Mouse (Mus musculus) hindbrain, postnatal 0 days (tissue): Measurements from ENCODE around the gene Galnt17. TPM values are rescaled to one million over a fixed set of nuclear protein-coding genes. Genes with fewer than 3 reads are reported as not detected.

Source experiments
- ATAC-seq: fragments of 200-750 bp; cut with Nextera tagmentation; 2 replicates; pipeline ENCODE4 v1.8.0; 2017; ENCODE audit warnings: mild to moderate bottlenecking, moderate TSS enrichment, moderate library complexity
- DNase-seq: peaks from one replicate; pipeline ENCODE4 v3.0.0-alpha.2; 2015; ENCODE audit warnings: low spot score
- H3K27ac ChIP-seq: fragments of 300-500 bp; sonication (generic); 2 replicates; pipeline ENCODE4 v1.5.1; 2014; ENCODE audit warnings: mild to moderate bottlenecking
- H3K27me3 ChIP-seq: fragments of 300-500 bp; sonication (generic); 2 replicates; pipeline ENCODE4 v1.6.1; 2014; ENCODE audit warnings: low read length, mixed read lengths; ENCODE audit not compliant: insufficient read depth
- H3K36me3 ChIP-seq: fragments of 300-500 bp; sonication (generic); 2 replicates; pipeline ENCODE4 v1.6.1; 2014; ENCODE audit warnings: low read length, mixed read lengths; ENCODE audit not compliant: insufficient read depth
- H3K4me1 ChIP-seq: fragments of 300-500 bp; sonication (generic); 2 replicates; pipeline ENCODE4 v1.6.1; 2014; ENCODE audit warnings: antibody characterized with exemption, low read length, mixed read lengths; ENCODE audit not compliant: insufficient read depth
- H3K4me2 ChIP-seq: fragments of 300-500 bp; sonication (generic); 2 replicates; pipeline ENCODE4 v1.6.1; 2014; ENCODE audit warnings: low read depth, mild to moderate bottlenecking, low read length, moderate library complexity, mixed read lengths
- H3K4me3 ChIP-seq: fragments of 300-500 bp; sonication (generic); 2 replicates; pipeline ENCODE4 v1.5.1; 2014; ENCODE audit warnings: low read length
- H3K9ac ChIP-seq: fragments of 300-500 bp; sonication (generic); replicated peaks from 2 replicates; pipeline ENCODE4 v1.6.1; 2014; ENCODE audit warnings: mild to moderate bottlenecking, low read length, moderate library complexity, mixed read lengths
- H3K9me3 ChIP-seq: fragments of 300-500 bp; sonication (generic); 2 replicates; pipeline ENCODE4 v1.6.1; 2016; ENCODE audit warnings: low read length, mixed read lengths
- CTCF ChIP-seq: IDR thresholded peaks from 2 replicates; pipeline ENCODE4 v1.5.1; 2016; ENCODE audit warnings: antibody characterized with exemption, control low read depth, low read depth
- WGBS: fragments of 180-500 bp; shearing (Covaris S2); extraction: QIAGEN DNeasy Blood & Tissue Kit; methylation state at CpG from one replicate; pipeline ENCODE4 v1.1.7; 2014; 5-methylcytosine and 5-hydroxymethylcytosine counted together
- polyA plus RNA-seq: library from polyadenylated mRNA; unstranded; fragments of >200 nt; fragmentation: Nextera tagmentation; extraction: Ambion mirVana; gene quantifications from 2 replicates; pipeline ENCODE4 v1.2.1, GENCODE M21; 2015
- total RNA-seq: library from RNA; depleted of rRNA; stranded (reverse); fragments of >200 nt; gene quantifications from 2 replicates; pipeline ENCODE4 v1.2.3, GENCODE M21; 2014

Galnt17 gene
- total and polyA plus RNA-seq, 2 experiments from 2014 or later = 6.2 to 24.2 TPM

DNA sequence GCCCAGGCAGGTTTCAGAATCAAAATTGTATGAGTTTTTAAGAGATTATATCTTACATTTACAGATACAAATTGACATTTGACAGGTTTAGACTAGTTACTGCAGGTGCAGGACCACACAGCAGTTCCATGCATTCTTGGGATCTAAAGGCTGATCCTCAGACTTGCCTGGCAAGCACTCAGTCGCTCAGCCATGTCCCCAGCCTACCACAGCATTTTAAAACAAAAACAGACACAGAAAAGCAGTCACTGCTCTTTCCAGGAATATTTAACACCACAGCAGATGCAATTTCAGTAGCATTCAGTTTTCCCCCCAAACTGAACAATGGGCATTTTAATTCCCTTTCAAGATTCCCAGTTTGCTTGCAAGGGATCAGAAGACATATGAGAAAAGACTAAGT, 84.9 kb downstream of the Galnt17 start:
- 57% methylated on average over 1 of the region's 1 CpGs for WGBS
- H3K9ac ChIP-seq = no peak overlapping the region
- H3K36me3 ChIP-seq = no peaks in the 10 kb centered on the region
- H3K27ac ChIP-seq = no peak overlapping the region; the same call in 1 of the 2 replicates
- no peak overlapping the region for H3K4me3 ChIP-seq
- ATAC-seq = no peak
- TF ChIP-seq CTCF = no peak
- H3K4me1 ChIP-seq = 0 out of 2 replicates have a peak, but pooled peaks cover 4% of the 10 kb centered on the region
- H3K27me3 ChIP-seq = no peaks in the 10 kb centered on the region
- no peak overlapping the region for H3K4me2 ChIP-seq
- no peak for DNase-seq
- no peaks in the 10 kb centered on the region for H3K9me3 ChIP-seq

GRCm38 (mm10) chr5:131222498-131223244, 85.6 kb downstream of the Galnt17 start:
- 65% methylated on average over 10 of the region's 10 CpGs for WGBS
- Histone ChIP-seq H3K4me3 (no peak overlapping the region), H3K9me3 (no peaks in the 10 kb centered on the region), H3K27ac (no peak overlapping the region), H3K4me1 (0 out of 2 replicates have a peak, but pooled peaks cover 4% of the 10 kb centered on the region), H3K36me3 (no peaks in the 10 kb centered on the region), H3K9ac (no peak overlapping the region), H3K4me2 (no peak overlapping the region), H3K27me3 (no peaks in the 10 kb centered on the region)
- peak; percentile 56 for DNase-seq
- no peak for TF ChIP-seq CTCF
- no peak for ATAC-seq

DNA sequence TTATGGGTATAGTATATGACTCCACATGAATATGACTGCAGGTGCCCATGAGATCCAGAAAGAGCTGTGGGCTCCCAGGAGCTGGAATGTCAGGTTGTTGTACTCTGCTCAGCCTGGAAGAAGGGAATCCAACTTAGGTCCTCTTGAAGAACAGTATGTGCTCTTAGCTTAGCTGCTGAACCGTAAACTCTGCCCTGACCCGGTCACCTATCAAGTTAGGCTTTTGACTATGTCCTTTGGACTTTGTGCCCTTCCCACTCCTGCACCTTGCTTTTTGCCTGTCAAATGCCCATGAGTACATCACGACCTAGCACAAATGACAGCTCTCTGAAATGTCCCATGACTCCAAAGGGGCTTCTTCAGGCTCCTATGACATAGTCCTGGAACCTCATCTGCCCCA, 90.1 kb downstream of the Galnt17 start:
- Histone ChIP-seq H3K27me3 (no peaks in the 10 kb centered on the region), H3K4me2 (no peak overlapping the region), H3K27ac (no peak overlapping the region), H3K9me3 (no peaks in the 10 kb centered on the region), H3K36me3 (no peaks in the 10 kb centered on the region), H3K4me3 (no peak overlapping the region), H3K4me1 (no peaks in the 10 kb centered on the region), H3K9ac (no peak overlapping the region)
- ATAC-seq (no peak), DNase-seq (no peak)
- TF ChIP-seq CTCF = no peak
- 93% methylated on average over 3 of the region's 3 CpGs for WGBS

DNA sequence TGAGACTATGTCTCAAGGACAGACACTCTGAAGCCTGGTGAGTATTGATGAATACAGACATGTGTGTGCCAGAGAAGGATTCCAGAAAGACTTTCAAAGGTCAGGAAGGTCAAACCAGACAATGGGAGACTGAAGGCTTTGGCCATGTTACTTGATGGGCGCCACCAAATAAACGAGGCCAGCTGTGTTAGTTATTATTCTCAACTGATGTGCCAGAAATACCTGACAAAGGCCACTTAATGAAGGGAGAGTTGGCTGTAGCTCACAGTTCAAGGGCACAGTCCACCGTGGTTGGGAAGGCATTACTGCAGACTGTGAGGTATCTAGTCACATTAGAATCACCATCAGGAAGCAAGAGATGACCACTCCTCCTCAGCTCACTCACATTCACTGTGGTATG, 96.7 kb downstream of the Galnt17 start:
- WGBS = 51% methylated on average over 3 of the region's 3 CpGs
- DNase-seq (no peak), ATAC-seq (no peak)
- H3K4me2 ChIP-seq = no peak overlapping the region
- no peaks in the 10 kb centered on the region for H3K9me3 ChIP-seq
- H3K27ac ChIP-seq = no peak overlapping the region
- H3K27me3 ChIP-seq = no peaks in the 10 kb centered on the region
- H3K9ac ChIP-seq = no peak overlapping the region
- TF ChIP-seq CTCF = no peak
- no peak overlapping the region for H3K4me3 ChIP-seq
- H3K36me3 ChIP-seq = no peaks in the 10 kb centered on the region
- no peaks in the 10 kb centered on the region for H3K4me1 ChIP-seq

GRCm38 (mm10) chr5:131201146-131201545, 107.2 kb downstream of the Galnt17 start:
- no peaks in the 10 kb centered on the region for H3K36me3 ChIP-seq
- H3K4me2 ChIP-seq = no peak overlapping the region
- H3K27ac ChIP-seq = no peak overlapping the region
- no peaks in the 10 kb centered on the region for H3K9me3 ChIP-seq
- 33% methylated on average over 2 of the region's 2 CpGs for WGBS
- H3K27me3 ChIP-seq = no peaks in the 10 kb centered on the region
- no peak for TF ChIP-seq CTCF
- no peak overlapping the region for H3K9ac ChIP-seq
- H3K4me3 ChIP-seq = no peak overlapping the region
- DNase-seq (peak; percentile 17), ATAC-seq (no peak)
- no peaks in the 10 kb centered on the region for H3K4me1 ChIP-seq

DNA sequence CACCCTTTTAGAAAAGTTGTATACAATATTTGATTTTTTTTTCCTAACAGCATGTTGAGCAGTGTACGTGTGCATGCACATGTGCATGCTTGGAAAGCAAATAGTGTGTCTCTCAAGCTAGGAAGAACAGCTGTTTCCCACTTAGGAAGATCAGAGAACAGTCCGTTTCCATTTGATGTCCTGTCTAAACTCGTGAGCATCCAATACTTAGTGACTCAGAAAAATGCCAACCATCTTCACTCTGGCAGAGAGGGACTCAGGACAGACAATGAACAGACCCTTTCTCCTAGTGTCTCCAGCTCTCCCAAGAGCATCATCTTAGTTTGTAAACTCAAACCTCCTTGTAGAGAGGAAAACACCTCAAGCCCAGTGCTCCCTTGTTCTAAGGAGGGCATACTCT, 116.0 kb downstream of the Galnt17 start:
- 77% methylated on average over 3 of the region's 3 CpGs for WGBS
- TF ChIP-seq CTCF = no peak

DNA sequence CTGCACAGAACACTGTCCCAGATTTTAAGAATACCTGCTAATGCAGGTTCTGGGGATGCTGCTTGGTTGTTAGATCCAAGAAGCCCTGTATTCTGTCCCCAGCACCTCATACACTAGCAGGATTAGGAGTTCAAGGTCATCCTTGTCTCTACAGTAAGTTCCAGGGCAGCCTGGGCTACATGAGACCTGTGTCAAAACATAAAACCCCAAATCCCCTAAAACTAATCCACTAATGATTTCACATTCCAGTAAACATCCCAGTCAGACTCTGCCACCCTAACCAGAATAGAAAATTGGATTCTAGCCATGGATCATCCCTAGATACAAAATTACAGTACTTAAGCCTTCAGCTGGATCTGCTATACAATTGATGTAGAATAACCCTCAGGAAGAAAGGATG, 123.7 kb downstream of the Galnt17 start:
- no peaks in the 10 kb centered on the region for H3K27me3 ChIP-seq
- no peaks in the 10 kb centered on the region for H3K36me3 ChIP-seq
- TF ChIP-seq CTCF = no peak
- no peaks in the 10 kb centered on the region for H3K4me1 ChIP-seq
- H3K4me2 ChIP-seq = no peak overlapping the region
- H3K27ac ChIP-seq = no peak overlapping the region
- DNase-seq (no peak), ATAC-seq (no peak)
- no peak overlapping the region for H3K4me3 ChIP-seq
- H3K9ac ChIP-seq = no peak overlapping the region
- H3K9me3 ChIP-seq = no peaks in the 10 kb centered on the region

More for the DNA sequence above, 116.0 kb downstream of the Galnt17 start:
- ATAC-seq (no peak), DNase-seq (no peak)
- Histone ChIP-seq H3K27ac (no peak overlapping the region), H3K27me3 (no peaks in the 10 kb centered on the region), H3K4me3 (no peak overlapping the region), H3K9me3 (no peaks in the 10 kb centered on the region), H3K4me1 (no peaks in the 10 kb centered on the region), H3K9ac (no peak overlapping the region), H3K4me2 (no peak overlapping the region), H3K36me3 (no peaks in the 10 kb centered on the region)
